Mouse (Mus musculus): ENCODE measurements around the gene Slc4a4. TPM values are rescaled to one million over a fixed set of nuclear protein-coding genes. Genes with fewer than 3 reads are reported as not detected.
"Not testable (repeated sequence)": the region's sequence is repeated elsewhere in the genome, so short reads cannot be mapped to it uniquely, and the experiment has no call there.

The Slc4a4 gene
- polyA plus RNA-seq, 1 experiment from 2014 or later, result 0.98 TPM

DNA sequence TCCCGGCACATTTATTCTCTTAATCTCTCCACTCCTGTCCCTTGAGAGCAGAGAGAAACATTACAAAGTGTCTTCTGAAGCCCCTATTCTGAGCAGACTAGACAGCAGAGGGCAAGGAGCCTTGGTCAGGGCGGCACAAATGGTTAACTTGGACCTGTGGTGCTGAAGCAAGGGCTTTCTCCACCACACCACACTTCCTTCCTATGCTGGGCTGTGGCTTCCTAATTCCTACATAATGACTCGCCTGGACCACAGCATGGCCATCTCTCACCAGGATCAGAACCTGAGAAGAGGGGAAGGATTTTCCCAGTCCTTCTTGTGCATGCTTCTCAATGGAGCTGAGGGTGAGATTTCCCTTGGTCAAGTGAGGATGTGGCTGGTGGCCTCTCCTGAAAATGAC, 89.8 kb downstream of the Slc4a4 start:
- Histone ChIP-seq H3K4me3 (ENCODE audit: low read depth, low read length) (no peak overlapping the region), H3K9me3 (replicated peaks; ENCODE audit: control insufficient read depth, low read length) (no peaks in the 10 kb centered on the region), H3K4me2 (ENCODE audit: low read length) (no peak overlapping the region), H3K4me1 (ENCODE audit: control insufficient read depth, insufficient read depth, low read length) (no peaks in the 10 kb centered on the region), H3K9ac (ENCODE audit: low read length) (no peak overlapping the region), H3K27ac (ENCODE audit: low read depth, low read length) (no peak overlapping the region), H3K27me3 (replicated peaks; ENCODE audit: control insufficient read depth, insufficient read depth, low read length) (no peaks in the 10 kb centered on the region), H3K36me3 (ENCODE audit: control insufficient read depth, insufficient read depth, low read length) (no peaks in the 10 kb centered on the region)
- 72% methylated on average over 3 of the region's 3 CpGs for WGBS
- DNase-seq (ENCODE audit: low spot score) (no peak), ATAC-seq (no peak)

DNA sequence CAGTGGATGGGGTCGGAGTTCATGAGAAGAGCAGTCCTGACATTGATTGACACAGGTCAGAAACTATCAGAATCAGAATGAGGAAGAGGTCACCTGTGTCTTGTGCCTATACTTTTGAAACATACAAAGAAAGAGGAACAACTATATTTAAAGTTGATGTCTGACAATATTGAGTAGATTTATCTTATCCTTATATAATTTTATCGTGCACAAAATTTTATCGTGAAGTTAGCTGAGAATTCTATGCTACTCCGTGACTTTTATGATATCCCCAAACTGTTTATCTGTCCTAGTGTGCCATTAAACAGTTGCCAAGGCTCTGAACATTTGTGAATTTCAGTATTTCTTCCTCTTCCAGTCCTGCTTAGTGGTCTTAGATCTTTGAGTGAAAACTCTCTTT, 94.1 kb downstream of the Slc4a4 start:
- 98% methylated on average over 4 of the region's 4 CpGs for WGBS
- ATAC-seq (no peak), DNase-seq (ENCODE audit: low spot score) (no peak)
- H3K36me3 ChIP-seq (ENCODE audit: control insufficient read depth, insufficient read depth, low read length), result no peaks in the 10 kb centered on the region
- H3K27ac ChIP-seq (ENCODE audit: low read depth, low read length), result no peak overlapping the region
- no peak overlapping the region for H3K4me3 ChIP-seq (ENCODE audit: low read depth, low read length)
- H3K9me3 ChIP-seq (replicated peaks; ENCODE audit: control insufficient read depth, low read length), result no peaks in the 10 kb centered on the region
- H3K27me3 ChIP-seq (replicated peaks; ENCODE audit: control insufficient read depth, insufficient read depth, low read length), result no peaks in the 10 kb centered on the region
- H3K4me2 ChIP-seq (ENCODE audit: low read length), result no peak overlapping the region
- H3K9ac ChIP-seq (ENCODE audit: low read length), result no peak overlapping the region
- H3K4me1 ChIP-seq (ENCODE audit: control insufficient read depth, insufficient read depth, low read length), result no peaks in the 10 kb centered on the region

DNA sequence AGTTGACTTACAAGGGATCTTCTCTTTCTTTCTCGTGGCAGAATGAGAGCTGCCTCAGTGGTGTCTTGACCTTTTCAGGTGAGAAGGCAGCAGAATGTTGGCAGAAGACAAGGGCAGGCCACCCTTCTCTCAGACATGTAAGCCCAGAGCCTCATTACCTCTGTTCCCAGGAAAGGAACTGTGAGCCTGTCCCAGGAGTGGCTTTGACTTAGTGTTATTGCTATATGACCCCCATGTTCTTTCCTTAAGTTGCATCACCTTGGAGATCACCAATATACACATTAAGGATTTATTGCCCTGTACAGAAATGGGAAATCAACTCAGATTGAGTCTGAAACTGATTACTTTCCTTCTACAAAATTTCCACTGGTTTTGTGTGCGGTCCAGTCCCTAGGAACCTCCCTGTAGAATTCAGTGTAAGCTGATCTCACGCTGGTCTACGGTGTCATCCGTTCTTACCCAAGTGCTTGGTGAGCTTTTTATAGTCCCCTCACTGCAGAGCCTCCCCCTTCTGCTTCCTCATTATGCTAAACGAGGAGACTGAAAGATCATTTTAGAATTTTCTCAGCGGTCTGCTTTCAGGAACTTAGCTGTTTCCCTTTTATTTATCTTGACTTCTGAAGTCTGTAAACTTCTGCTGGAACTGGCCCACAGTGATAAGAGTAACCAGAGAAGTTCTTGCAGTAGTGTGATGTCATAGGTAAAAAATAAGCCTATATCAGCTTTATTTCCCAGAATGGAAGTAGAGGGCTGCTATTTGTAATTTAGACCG, 94.8 kb downstream of the Slc4a4 start:
- Histone ChIP-seq H3K4me2 (ENCODE audit: low read length) (no peak overlapping the region), H3K4me3 (ENCODE audit: low read depth, low read length) (no peak overlapping the region)
- 62% methylated on average over 8 of the region's 8 CpGs for WGBS

GRCm38 (mm10) chr5:88982040-88982736, 95.6 kb downstream of the Slc4a4 start:
- no peak overlapping the region for H3K9ac ChIP-seq (ENCODE audit: low read length)
- ATAC-seq (no peak), DNase-seq (ENCODE audit: low spot score) (no peak)
- H3K4me2 ChIP-seq (ENCODE audit: low read length), result no peak overlapping the region
- no peaks in the 10 kb centered on the region for H3K4me1 ChIP-seq (ENCODE audit: control insufficient read depth, insufficient read depth, low read length)
- no peak overlapping the region for H3K4me3 ChIP-seq (ENCODE audit: low read depth, low read length)
- H3K36me3 ChIP-seq (ENCODE audit: control insufficient read depth, insufficient read depth, low read length), result no peaks in the 10 kb centered on the region
- no peaks in the 10 kb centered on the region for H3K27me3 ChIP-seq (replicated peaks; ENCODE audit: control insufficient read depth, insufficient read depth, low read length)
- 80% methylated on average over 3 of the region's 3 CpGs for WGBS
- H3K9me3 ChIP-seq (replicated peaks; ENCODE audit: control insufficient read depth, low read length), result no peaks in the 10 kb centered on the region
- no peak overlapping the region for H3K27ac ChIP-seq (ENCODE audit: low read depth, low read length)

More for the DNA sequence above, 94.8 kb downstream of the Slc4a4 start:
- Histone ChIP-seq H3K36me3 (ENCODE audit: control insufficient read depth, insufficient read depth, low read length) (no peaks in the 10 kb centered on the region), H3K9ac (ENCODE audit: low read length) (no peak overlapping the region), H3K9me3 (replicated peaks; ENCODE audit: control insufficient read depth, low read length) (no peaks in the 10 kb centered on the region), H3K27me3 (replicated peaks; ENCODE audit: control insufficient read depth, insufficient read depth, low read length) (no peaks in the 10 kb centered on the region), H3K4me1 (ENCODE audit: control insufficient read depth, insufficient read depth, low read length) (no peaks in the 10 kb centered on the region), H3K27ac (ENCODE audit: low read depth, low read length) (no peak overlapping the region)
- DNase-seq (ENCODE audit: low spot score), result no peak
- ATAC-seq, result no peak

- Histone ChIP-seq H3K4me1 (ENCODE audit: control insufficient read depth, insufficient read depth, low read length) (no peaks in the 10 kb centered on the region), H3K4me2 (ENCODE audit: low read length) (no peak overlapping the region), H3K27ac (ENCODE audit: low read depth, low read length) (no peak overlapping the region), H3K27me3 (replicated peaks; ENCODE audit: control insufficient read depth, insufficient read depth, low read length) (no peaks in the 10 kb centered on the region), H3K36me3 (ENCODE audit: control insufficient read depth, insufficient read depth, low read length) (no peaks in the 10 kb centered on the region), H3K9ac (ENCODE audit: low read length) (no peak overlapping the region), H3K4me3 (ENCODE audit: low read depth, low read length) (no peak overlapping the region), H3K9me3 (replicated peaks; ENCODE audit: control insufficient read depth, low read length) (no peaks in the 10 kb centered on the region)
- ATAC-seq, result no peak
- 91% methylated on average over 2 of the region's 2 CpGs for WGBS
- no peak for DNase-seq (ENCODE audit: low spot score)
Observed at GRCm38 (mm10) chr5:88983170-88983569, 96.6 kb downstream of the Slc4a4 start.

DNA sequence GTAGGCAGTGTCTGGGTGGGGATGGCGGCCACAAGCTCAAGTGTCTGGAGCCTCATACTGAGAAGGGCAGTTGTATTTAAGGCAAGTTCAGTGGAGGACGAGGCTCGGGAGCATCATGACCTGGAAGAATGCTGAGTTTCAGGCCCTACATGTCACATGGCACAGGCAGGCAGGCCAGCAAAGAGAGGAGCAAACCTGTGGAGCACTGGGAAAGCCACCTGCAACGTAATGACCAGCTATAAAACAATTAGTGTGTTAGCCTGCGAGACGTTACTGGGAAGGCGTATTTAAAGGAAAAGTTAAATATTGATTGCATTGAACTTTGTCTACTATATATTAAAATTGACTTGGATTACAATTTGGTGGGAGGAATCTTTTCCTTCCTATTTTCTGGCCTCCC, 97.0 kb downstream of the Slc4a4 start:
- ATAC-seq, result no peak
- 91% methylated on average over 7 of the region's 7 CpGs for WGBS
- H3K4me2 ChIP-seq (ENCODE audit: low read length), result no peak overlapping the region

DNA sequence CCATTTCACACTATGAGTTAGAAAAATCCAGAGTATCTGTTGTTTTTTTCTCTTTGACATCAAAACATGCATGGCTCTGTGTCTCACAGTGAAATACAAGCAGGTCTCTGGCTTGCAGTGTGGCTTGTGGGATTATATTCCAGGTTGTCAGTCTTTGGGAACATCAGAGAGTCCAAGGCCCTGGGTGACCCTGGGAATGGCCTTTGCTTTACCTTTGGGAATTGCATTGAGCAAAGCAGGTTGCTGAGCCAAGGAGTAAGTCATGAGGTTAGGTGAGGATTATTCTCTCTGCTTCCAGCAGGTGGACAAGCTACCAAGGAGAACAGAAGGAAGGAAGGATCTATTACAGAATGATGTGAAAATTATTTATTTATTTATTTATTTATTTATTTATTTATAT, 102.4 kb downstream of the Slc4a4 start:
- no peak overlapping the region for H3K4me2 ChIP-seq (ENCODE audit: low read length)
- no peaks in the 10 kb centered on the region for H3K9me3 ChIP-seq (replicated peaks; ENCODE audit: control insufficient read depth, low read length)
- H3K27me3 ChIP-seq (replicated peaks; ENCODE audit: control insufficient read depth, insufficient read depth, low read length), result no peaks in the 10 kb centered on the region
- no peaks in the 10 kb centered on the region for H3K4me1 ChIP-seq (ENCODE audit: control insufficient read depth, insufficient read depth, low read length)
- DNase-seq (ENCODE audit: low spot score) (no peak), ATAC-seq (no peak)
- H3K36me3 ChIP-seq (ENCODE audit: control insufficient read depth, insufficient read depth, low read length), result no peaks in the 10 kb centered on the region
- no peak overlapping the region for H3K9ac ChIP-seq (ENCODE audit: low read length)
- no peak overlapping the region for H3K4me3 ChIP-seq (ENCODE audit: low read depth, low read length)
- no peak overlapping the region for H3K27ac ChIP-seq (ENCODE audit: low read depth, low read length)

More for the DNA sequence above, 97.0 kb downstream of the Slc4a4 start:
- H3K4me1 ChIP-seq (ENCODE audit: control insufficient read depth, insufficient read depth, low read length), result no peaks in the 10 kb centered on the region
- no peak overlapping the region for H3K9ac ChIP-seq (ENCODE audit: low read length)
- no peak overlapping the region for H3K27ac ChIP-seq (ENCODE audit: low read depth, low read length)
- H3K4me3 ChIP-seq (ENCODE audit: low read depth, low read length), result no peak overlapping the region
- no peaks in the 10 kb centered on the region for H3K9me3 ChIP-seq (replicated peaks; ENCODE audit: control insufficient read depth, low read length)
- H3K27me3 ChIP-seq (replicated peaks; ENCODE audit: control insufficient read depth, insufficient read depth, low read length), result no peaks in the 10 kb centered on the region
- DNase-seq (ENCODE audit: low spot score), result no peak
- H3K36me3 ChIP-seq (ENCODE audit: control insufficient read depth, insufficient read depth, low read length), result no peaks in the 10 kb centered on the region

- no peaks in the 10 kb centered on the region for H3K4me1 ChIP-seq (ENCODE audit: control insufficient read depth, insufficient read depth, low read length)
- H3K9me3 ChIP-seq (replicated peaks; ENCODE audit: control insufficient read depth, low read length), result no peaks in the 10 kb centered on the region
- no peak overlapping the region for H3K9ac ChIP-seq (ENCODE audit: low read length)
- no peak overlapping the region for H3K27ac ChIP-seq (ENCODE audit: low read depth, low read length)
- no peaks in the 10 kb centered on the region for H3K36me3 ChIP-seq (ENCODE audit: control insufficient read depth, insufficient read depth, low read length)
- DNase-seq (ENCODE audit: low spot score), result no peak
- no peak overlapping the region for H3K4me3 ChIP-seq (ENCODE audit: low read depth, low read length)
- no peak overlapping the region for H3K4me2 ChIP-seq (ENCODE audit: low read length)
- H3K27me3 ChIP-seq (replicated peaks; ENCODE audit: control insufficient read depth, insufficient read depth, low read length), result no peaks in the 10 kb centered on the region
- ATAC-seq, result no peak
- WGBS, result 79% methylated on average over 9 of the region's 9 CpGs
Observed at GRCm38 (mm10) chr5:88990196-88990747, 103.7 kb downstream of the Slc4a4 start.

DNA sequence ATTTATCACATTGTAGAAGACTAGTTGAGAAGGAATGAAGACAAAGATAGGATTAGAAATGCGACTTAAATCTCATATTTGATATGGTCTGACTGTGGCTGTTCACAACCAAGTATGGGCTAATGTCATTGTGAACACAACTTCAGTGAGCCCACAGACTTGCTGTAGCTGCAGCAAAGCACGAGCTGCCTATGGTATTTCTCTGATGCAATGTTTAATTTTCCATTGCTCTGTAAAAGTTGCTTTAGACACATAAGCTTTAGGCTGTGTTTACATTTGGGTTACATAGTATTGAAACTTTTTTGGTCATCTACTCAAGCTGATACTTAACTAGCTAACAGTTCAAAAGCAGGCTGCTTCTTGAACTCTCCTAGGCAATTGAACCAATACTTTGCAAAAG, 104.7 kb downstream of the Slc4a4 start:
- DNase-seq (ENCODE audit: low spot score); H3K4me1 ChIP-seq (ENCODE audit: control insufficient read depth, insufficient read depth, low read length); H3K27ac ChIP-seq (ENCODE audit: low read depth, low read length); H3K4me2 ChIP-seq (ENCODE audit: low read length); H3K4me3 ChIP-seq (ENCODE audit: low read depth, low read length); H3K9me3 ChIP-seq (replicated peaks; ENCODE audit: control insufficient read depth, low read length); H3K27me3 ChIP-seq (replicated peaks; ENCODE audit: control insufficient read depth, insufficient read depth, low read length); ATAC-seq; H3K9ac ChIP-seq (ENCODE audit: low read length); H3K36me3 ChIP-seq (ENCODE audit: control insufficient read depth, insufficient read depth, low read length): not testable (repeated sequence)
- 85% methylated on average over 2 of the region's 2 CpGs for WGBS

Data from forebrain, embryonic 14.5 days (tissue).